Mouse (Mus musculus): ENCODE measurements around the gene Fam81a.

The Fam81a gene

DNA sequence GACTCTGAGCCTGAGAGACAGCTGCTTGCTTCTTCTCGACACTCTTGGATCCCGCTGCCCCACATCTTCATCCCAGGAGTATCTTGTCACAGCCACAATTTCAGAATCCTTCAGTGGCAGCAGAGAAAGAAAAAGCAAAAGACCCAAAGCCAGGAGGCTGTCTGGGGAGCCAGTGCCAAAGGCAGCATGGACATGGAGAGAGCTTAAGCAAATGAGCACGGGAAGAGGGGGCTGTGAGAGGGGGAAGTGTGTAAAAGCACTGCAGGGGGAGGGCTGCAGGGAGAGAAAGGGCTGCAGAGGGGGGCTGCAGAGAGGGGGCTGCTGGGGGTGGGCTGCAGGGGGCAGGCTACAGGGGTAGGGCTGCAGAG lies 93.0 kb downstream of the Fam81a start:
- no peak for DNase-seq

DNA sequence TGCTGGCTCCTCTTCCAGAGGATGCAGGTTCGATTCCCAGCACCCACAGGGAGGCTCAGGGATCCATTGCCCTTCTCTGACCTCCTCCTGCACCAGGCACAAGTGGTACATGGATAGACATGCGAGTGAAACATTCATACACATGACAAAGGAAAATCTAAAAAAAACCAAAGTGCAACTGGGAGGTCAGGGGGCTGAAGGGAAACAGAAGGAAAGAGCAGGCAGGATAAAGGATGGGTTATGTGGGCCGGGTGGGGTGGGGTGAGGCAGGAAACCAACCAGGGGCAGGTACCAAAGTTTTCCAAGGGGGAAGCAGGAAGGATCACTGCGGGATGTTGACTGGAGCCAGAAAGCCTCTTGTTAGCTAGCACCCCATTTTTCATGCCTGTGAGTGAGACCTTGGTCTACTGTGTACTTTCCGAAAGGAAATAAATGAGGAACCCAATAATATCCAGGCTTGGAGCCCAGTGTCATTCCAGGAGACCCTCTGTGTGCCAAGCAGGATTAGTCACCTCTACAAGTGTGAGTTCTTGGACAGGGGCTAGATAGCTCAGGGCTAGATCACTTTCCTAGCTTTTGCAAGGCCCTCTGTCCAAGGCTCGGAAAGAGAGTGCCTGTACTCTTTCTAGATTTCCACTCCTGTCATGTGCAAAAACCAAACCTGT lies 93.5 kb downstream of the Fam81a start:
- DNase-seq: no peak

GRCm38 (mm10) chr9:70048280-70048679 lies 94.1 kb downstream of the Fam81a start:
- no peak for DNase-seq

DNA sequence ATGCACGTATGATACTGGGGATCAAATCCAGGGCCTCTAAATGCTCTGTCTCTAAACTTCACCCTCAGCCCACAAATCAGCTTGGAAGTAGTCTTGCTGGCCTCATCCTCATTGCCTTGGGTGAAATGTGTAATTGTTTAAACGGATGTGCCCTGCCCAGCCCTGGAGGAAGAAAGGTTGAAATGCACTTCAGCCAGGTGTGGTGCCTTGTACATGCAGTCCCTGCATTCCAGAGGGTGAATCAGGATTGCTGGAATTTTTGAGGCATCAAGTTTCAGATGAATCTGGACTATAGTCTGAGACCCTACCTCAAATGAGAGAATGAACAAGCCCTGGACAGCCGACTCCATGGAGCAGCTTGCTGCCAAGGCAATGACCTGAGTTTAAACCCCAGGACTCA lies 94.5 kb downstream of the Fam81a start:
- no peak for DNase-seq

DNA sequence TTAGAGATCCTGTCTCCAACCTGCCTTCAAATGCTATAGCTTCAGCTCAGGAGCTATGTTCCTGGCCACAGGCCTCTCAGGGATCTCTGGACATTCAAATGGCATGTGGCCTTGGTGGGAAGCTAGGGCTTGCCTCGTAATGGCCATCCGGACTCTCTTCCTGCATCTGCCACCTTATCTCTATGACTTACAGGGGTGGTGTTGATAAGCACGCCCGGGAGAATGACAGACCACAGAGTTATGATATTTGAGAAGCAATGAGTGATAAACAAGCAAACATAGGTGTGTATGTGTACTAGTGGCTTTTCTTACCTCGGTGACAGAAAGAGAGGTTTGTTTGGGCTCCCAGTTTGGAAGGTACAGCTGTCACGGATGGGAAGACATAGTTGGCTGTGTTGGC lies 96.1 kb downstream of the Fam81a start:
- DNase-seq: no peak

DNA sequence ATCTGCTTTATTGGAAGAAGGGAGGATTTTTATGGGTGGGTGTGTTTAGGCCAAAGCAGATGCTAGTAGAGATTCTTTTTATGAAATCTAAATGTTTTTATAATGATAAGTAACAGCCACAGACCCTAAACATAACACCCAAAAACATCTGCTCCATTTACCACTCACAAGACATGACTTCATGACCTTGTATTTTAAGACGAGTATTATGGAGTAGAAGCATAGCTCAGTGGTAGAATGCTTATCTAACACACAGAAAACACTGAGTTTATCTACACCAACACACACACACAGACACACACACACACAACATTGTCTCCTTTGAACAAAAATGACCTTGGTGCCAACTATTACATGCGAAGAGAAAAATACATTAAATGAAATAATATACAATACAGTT lies 97.5 kb downstream of the Fam81a start:
- DNase-seq: no peak

DNA sequence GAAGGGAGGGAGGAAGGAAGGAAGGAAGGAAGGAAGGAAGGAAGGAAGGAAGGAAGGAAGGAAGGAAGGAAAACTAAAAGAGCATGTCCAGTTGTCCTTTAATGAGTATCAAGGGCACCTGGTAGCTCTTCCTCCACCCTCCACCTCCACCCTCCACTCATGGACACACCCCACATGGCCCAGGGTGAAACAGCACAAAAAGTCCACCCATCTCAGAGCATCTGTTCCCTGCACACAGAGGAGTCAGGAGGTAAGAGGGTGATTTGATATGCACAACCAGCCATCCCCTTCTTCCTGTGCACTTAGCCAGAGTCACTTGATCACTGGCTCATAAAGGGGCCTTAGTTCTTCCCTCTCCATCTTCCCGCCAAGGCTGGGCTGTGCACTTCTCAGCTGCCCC lies 99.4 kb downstream of the Fam81a start:
- no peak for DNase-seq

DNA sequence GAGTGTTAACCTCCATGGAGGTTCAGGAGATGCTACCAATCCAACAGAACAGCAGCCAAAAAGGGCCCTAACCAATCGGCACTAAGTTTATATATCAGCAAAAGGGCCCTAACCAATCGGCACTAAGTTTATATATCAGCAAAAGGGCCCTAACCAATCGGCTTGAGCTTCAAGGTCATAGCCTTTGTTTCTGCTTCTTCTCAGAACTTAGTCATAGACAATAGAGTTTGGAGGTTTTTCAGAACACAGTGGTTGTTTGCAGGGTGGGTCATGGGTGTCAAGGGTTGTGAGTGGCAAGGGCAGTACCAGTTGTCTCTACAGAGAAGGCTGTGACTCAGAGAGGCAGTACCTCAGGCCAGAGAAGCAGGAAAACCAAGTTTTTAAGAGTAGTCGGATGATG lies 100.2 kb downstream of the Fam81a start:
- DNase-seq: no peak

DNA sequence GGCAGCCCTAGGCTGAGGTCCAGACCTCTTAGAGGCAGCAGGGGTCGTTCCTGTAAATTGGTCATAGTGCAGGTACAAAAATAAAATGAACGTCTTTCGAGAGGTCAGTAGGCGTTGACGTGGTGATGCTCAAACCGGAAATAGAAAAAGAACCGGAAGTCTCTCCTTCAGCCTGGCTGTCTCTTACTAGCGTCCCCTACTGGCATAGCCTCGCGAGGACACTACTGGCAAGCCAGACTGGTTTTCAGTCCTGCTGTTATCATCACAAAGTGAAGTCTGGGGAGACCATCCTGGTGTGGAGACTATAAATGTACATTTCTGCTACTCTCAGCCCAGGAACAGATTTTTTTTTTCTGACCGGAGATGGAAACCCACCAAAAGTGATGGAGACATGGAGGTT lies 101.8 kb downstream of the Fam81a start:
- DNase-seq: no peak

DNA sequence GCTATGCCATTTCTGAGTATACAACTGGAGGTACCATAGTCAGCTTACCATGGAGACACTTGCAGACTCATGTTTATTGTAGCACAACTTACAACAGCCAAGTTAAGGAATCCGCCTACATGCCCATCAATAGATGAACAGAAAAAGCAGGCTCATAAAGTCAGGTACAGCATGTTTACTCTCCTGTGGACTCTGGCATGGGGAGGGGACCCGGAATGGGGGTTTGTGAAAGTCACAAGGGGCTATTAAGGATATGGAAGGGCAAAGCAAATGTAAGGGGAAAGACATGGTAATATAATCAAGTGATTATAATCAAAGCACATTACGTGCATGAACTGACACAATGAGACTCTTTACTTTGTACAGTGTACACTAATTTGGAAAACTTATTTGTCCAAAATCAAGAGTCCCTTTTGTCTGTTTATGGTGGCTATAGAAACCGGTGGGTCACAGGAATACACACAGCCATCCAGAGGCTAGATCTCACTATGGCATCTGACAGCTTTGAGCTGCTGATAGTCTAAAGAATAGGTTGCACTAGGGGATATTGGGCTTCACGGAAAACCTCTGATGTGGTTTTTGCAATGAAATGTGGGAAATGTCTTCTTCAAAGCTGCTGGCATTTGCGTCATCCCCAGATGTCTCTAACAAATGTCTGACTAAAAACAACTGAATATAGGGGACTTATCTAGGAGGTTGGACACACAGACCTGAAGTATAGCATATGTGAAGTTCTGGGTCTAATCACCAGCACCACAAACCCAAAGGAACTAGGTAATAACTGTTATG lies 102.6 kb downstream of the Fam81a start:
- no peak for DNase-seq

Measured in layer of hippocampus, adult 9-11 months (tissue).